Mouse (Mus musculus): Measurements from ENCODE around the gene Amz2.

The Amz2 gene

DNA sequence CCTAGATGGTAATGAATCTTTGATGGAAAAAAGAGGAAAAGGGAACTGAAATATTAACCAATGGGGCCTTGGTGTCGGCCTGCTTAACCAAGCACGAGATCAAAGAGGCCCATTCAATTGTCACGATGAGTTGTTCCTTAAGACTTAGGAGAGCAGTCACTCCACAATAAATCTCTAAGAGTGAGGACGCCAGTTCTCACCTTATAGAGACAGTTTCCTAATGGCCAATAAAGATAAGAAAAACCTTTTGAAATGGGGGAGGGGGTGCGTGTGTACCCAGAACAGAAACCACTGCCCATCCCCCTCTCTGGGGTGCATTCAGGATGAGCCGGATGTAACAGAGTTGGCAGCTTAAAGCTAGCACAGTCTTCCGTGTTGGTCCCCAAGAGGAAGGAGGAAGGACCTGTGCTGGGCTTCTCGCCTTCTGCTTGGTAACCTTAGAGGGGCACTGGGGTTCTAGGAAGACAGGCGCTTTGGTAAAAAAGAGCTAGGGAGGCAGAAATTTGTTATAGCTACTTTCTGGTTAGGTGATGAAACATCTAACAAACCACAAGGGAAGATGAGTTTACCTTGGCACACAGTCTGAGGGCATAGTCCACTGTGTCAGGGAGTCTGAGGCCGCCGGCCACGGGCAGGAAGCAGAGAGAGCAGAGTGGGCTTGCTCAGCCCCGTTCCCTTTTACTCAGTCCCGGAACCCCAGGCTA, 70.2 kb downstream of the Amz2 start:
- no peak for DNase-seq

DNA sequence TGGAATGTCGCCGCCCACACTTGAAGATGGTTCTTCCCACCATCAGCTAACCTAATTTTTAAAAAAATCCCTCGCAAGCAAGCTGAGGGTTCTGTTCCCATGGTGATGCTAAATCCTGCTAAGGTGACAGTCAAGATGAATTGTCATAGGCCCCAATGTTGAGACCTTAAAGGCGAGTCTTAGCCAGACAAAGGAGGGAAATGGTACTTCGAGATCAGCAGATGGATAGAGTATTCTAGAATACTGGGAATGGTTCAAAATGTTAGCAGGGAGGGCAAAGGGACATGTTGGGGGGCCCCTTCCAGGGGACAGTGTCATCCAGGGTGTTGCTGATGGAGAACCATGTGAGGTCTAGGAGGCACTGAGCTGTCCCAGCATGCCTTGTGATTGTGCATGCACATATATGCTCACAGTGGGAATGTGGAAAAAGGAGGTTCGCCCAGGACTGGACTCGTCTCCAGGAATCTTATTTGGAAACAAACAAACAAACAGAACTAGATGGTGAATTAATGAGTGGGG, 70.8 kb downstream of the Amz2 start:
- no peak for DNase-seq

DNA sequence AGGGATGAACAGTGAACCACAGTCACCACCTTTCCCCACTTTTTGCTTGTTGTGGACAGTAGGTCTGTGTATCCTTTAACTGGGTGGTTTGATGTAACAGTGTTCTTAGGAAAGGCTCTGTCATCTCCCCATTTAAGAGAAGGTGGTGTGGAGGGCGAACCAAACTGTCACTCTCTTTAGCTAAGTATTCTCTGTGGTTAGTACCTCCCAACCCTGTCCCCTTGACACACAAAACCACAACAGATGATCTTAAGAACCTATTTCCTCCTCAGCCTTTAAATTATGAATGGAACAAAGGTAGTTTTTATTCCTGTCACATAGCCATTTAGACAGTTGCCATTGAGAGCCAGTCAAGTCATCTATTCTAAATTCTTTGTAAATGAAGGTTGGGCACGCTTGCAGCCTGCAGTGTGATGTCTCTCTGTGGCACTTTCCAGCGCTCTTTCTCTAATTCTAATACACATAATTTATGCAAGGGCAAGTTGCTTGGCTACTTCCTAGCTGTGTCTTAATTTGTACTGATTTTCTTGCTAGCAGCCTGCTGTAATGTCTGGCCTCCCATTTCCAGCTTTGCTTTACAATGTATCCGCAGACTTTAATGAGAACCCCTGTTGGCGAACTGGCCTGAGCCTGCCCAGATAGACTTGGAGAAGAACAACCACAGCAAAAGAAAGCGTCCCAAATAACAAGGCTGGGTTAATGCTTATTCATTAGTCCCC, 71.4 kb downstream of the Amz2 start:
- no peak for DNase-seq

DNA sequence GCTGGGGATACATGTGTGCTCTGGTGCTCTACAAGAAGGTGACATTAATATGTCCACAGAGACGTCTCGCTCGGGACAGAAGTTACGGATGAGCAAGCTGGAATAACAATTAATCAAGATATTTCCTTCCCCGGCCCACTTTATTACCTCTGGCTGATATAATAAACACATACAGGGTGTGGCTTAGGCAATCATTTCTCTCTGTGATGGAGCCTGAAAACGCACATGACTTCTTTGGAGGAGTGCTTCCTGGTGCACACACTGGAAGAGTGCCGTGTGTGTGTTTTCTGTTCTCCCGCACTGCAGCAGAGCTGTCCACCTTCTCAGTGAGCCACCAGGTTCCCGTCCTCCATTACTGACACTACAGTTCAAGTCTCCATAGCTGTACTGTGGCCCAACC, 72.2 kb downstream of the Amz2 start:
- no peak for DNase-seq

DNA sequence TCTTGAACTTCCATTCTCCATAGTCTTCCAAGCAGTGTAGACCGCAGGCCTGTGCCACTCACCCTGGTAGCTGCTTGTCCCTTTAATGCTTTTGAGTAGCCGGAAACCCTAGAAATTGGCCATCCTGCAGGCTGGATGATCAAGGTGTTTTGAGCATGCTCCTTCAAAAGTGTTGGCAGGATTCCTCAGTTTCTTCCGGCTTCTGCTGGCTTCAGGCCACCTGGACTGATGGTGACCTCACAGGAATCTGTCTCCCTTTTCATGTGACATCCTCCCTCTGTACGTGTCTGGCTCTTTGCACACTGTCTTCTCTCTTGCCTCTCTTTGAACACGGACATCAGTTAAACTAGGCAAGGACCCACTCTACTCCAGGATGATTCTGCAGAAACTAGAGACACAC, 74.5 kb downstream of the Amz2 start:
- DNase-seq = peak; percentile 85
